Mouse (Mus musculus) lung, postnatal 0 days (tissue): ENCODE results near the gene Slc38a1. TPM values are rescaled to one million over a fixed set of nuclear protein-coding genes. Genes with fewer than 3 reads are reported as not detected.

Experiments used
- ATAC-seq: fragments of 200-750 bp; cut with Nextera tagmentation; 2 replicates; pipeline ENCODE4 v1.8.0; 2017; ENCODE audit warnings: moderate library complexity
- DNase-seq: peaks from one replicate; pipeline ENCODE4 v3.0.0-alpha.2; 2016; ENCODE audit warnings: low spot score
- H3K27ac ChIP-seq: fragments of 300-500 bp; sonication (generic); 2 replicates; pipeline ENCODE4 v1.5.1; 2014; ENCODE audit warnings: antibody characterized with exemption, mild to moderate bottlenecking, low read length, mixed read lengths
- H3K27me3 ChIP-seq: fragments of 300-500 bp; sonication (generic); replicated peaks from 2 replicates; pipeline ENCODE4 v1.6.1; 2014; ENCODE audit warnings: low read length, mixed read lengths; ENCODE audit not compliant: insufficient read depth
- H3K36me3 ChIP-seq: fragments of 300-500 bp; sonication (generic); 2 replicates; pipeline ENCODE4 v1.6.1; 2014; ENCODE audit warnings: low read length, mixed read lengths; ENCODE audit not compliant: insufficient read depth
- H3K4me1 ChIP-seq: fragments of 300-500 bp; sonication (generic); 2 replicates; pipeline ENCODE4 v1.6.1; 2014; ENCODE audit warnings: antibody characterized with exemption, low read depth, low read length, mixed read lengths; ENCODE audit not compliant: insufficient read depth
- H3K4me2 ChIP-seq: fragments of 300-500 bp; sonication (generic); replicated peaks from 2 replicates; pipeline ENCODE4 v1.6.1; 2014; ENCODE audit warnings: low read depth, mild to moderate bottlenecking, low read length, moderate library complexity, mixed read lengths
- H3K4me3 ChIP-seq: fragments of 300-500 bp; sonication (generic); 2 replicates; pipeline ENCODE4 v1.5.1; 2014; ENCODE audit warnings: low read depth, low read length
- H3K9ac ChIP-seq: fragments of 300-500 bp; sonication (generic); replicated peaks from 2 replicates; pipeline ENCODE4 v1.6.1; 2014; ENCODE audit warnings: low read depth, mild to moderate bottlenecking
- H3K9me3 ChIP-seq: fragments of 300-500 bp; sonication (generic); 2 replicates; pipeline ENCODE4 v1.6.1; 2016; ENCODE audit warnings: low read length, mixed read lengths
- CTCF ChIP-seq: IDR thresholded peaks from 2 replicates; pipeline ENCODE4 v1.5.1; 2016; ENCODE audit warnings: antibody characterized with exemption, mild to moderate bottlenecking
- EP300 ChIP-seq: IDR thresholded peaks from 2 replicates; pipeline ENCODE4 v1.6.1; 2016; ENCODE audit warnings: antibody characterized with exemption, mild to moderate bottlenecking, control low read depth
- WGBS: fragments of 180-500 bp; shearing (Covaris S2); extraction: QIAGEN DNeasy Blood & Tissue Kit; methylation state at CpG from one replicate; pipeline ENCODE4 v1.1.7; 2014; 5-methylcytosine and 5-hydroxymethylcytosine counted together
- polyA plus RNA-seq: library from polyadenylated mRNA; unstranded; fragments of >200 nt; fragmentation: Nextera tagmentation; extraction: Ambion mirVana; gene quantifications from 2 replicates; pipeline ENCODE4 v1.2.1, GENCODE M21; 2015

Slc38a1 gene
- polyA plus RNA-seq, 1 experiment from 2014 or later: 13.5 TPM

- Histone ChIP-seq H3K4me1 (no peaks in the 10 kb centered on the region), H3K27me3 (no peaks in the 10 kb centered on the region), H3K36me3 (no peaks in the 10 kb centered on the region), H3K4me3 (no peak overlapping the region), H3K4me2 (no peak overlapping the region), H3K27ac (no peak overlapping the region), H3K9me3 (no peaks in the 10 kb centered on the region), H3K9ac (no peak overlapping the region)
- no peak for TF ChIP-seq EP300
- no peak for TF ChIP-seq CTCF
- WGBS: 62% methylated on average over 7 of the region's 7 CpGs
- ATAC-seq: no peak
- no peak for DNase-seq
Observed at GRCm38 (mm10) chr15:96608671-96609070, 34.0 kb downstream of the Slc38a1 start.

- no peak for DNase-seq
- TF ChIP-seq EP300 (no peak), CTCF (no peak)
Observed at GRCm38 (mm10) chr15:96607422-96607821, 35.3 kb downstream of the Slc38a1 start.

GRCm38 (mm10) chr15:96604282-96604681 is 38.4 kb downstream of the Slc38a1 start:
- no peak overlapping the region for H3K9ac ChIP-seq
- no peak overlapping the region for H3K27ac ChIP-seq
- ATAC-seq (peak; percentile 35; the same call in 1 of the 2 replicates), DNase-seq (peak; percentile 24)
- TF ChIP-seq CTCF: no peak
- TF ChIP-seq EP300: no peak
- no peak overlapping the region for H3K4me2 ChIP-seq
- H3K36me3 ChIP-seq: no peaks in the 10 kb centered on the region
- no peaks in the 10 kb centered on the region for H3K9me3 ChIP-seq
- no peaks in the 10 kb centered on the region for H3K27me3 ChIP-seq
- H3K4me3 ChIP-seq: no peak overlapping the region
- H3K4me1 ChIP-seq: no peaks in the 10 kb centered on the region; the same call in 1 of the 2 replicates
- 43% methylated on average over 10 of the region's 10 CpGs for WGBS

More at GRCm38 (mm10) chr15:96607422-96607821, 35.3 kb downstream of the Slc38a1 start:
- H3K9ac ChIP-seq: no peak overlapping the region
- H3K4me1 ChIP-seq: no peaks in the 10 kb centered on the region
- WGBS: 86% methylated on average over 5 of the region's 5 CpGs
- no peak overlapping the region for H3K4me2 ChIP-seq
- no peak overlapping the region for H3K4me3 ChIP-seq
- no peak for ATAC-seq
- no peaks in the 10 kb centered on the region for H3K27me3 ChIP-seq
- no peak overlapping the region for H3K27ac ChIP-seq
- no peaks in the 10 kb centered on the region for H3K36me3 ChIP-seq
- no peaks in the 10 kb centered on the region for H3K9me3 ChIP-seq

GRCm38 (mm10) chr15:96602043-96602442 is 40.7 kb downstream of the Slc38a1 start:
- WGBS: 56% methylated on average over 16 of the region's 16 CpGs
- H3K4me1 ChIP-seq: no peaks in the 10 kb centered on the region; the same call in 1 of the 2 replicates
- ATAC-seq (no peak), DNase-seq (peak; percentile 22)
- H3K27ac ChIP-seq: no peak overlapping the region
- no peaks in the 10 kb centered on the region for H3K27me3 ChIP-seq
- TF ChIP-seq CTCF (no peak), EP300 (no peak)
- no peak overlapping the region for H3K9ac ChIP-seq
- H3K36me3 ChIP-seq: no peaks in the 10 kb centered on the region
- no peaks in the 10 kb centered on the region for H3K9me3 ChIP-seq
- H3K4me3 ChIP-seq: no peak overlapping the region
- peak overlapping the region; percentile 39 for H3K4me2 ChIP-seq

- no peak overlapping the region for H3K27ac ChIP-seq
- ATAC-seq (no peak), DNase-seq (peak; percentile 20)
- H3K9ac ChIP-seq: no peak overlapping the region
- H3K36me3 ChIP-seq: no peaks in the 10 kb centered on the region
- H3K27me3 ChIP-seq: no peaks in the 10 kb centered on the region
- no peaks in the 10 kb centered on the region for H3K9me3 ChIP-seq
- no peaks in the 10 kb centered on the region; the same call in 1 of the 2 replicates for H3K4me1 ChIP-seq
- H3K4me3 ChIP-seq: no peak overlapping the region
- 66% methylated on average over 21 of the region's 21 CpGs for WGBS
- no peak overlapping the region for H3K4me2 ChIP-seq
- TF ChIP-seq EP300 (no peak), CTCF (no peak)
Observed at GRCm38 (mm10) chr15:96599852-96600781, 42.6 kb downstream of the Slc38a1 start.

- Histone ChIP-seq H3K9me3 (no peaks in the 10 kb centered on the region), H3K4me2 (peak overlapping the region; percentile 17; the same call in 1 of the 2 replicates), H3K27me3 (no peaks in the 10 kb centered on the region), H3K36me3 (no peaks in the 10 kb centered on the region), H3K9ac (no peak overlapping the region), H3K4me1 (no peaks in the 10 kb centered on the region; the same call in 1 of the 2 replicates), H3K4me3 (no peak overlapping the region), H3K27ac (no peak overlapping the region)
- DNase-seq (peak; percentile 59), ATAC-seq (peak; percentile 76)
- no peak for TF ChIP-seq EP300
- no peak for TF ChIP-seq CTCF
- 31% methylated on average over 11 of the region's 11 CpGs for WGBS
Observed at GRCm38 (mm10) chr15:96598888-96599578, 43.7 kb downstream of the Slc38a1 start.
